Mouse (Mus musculus) embryonic fibroblast, embryonic 13.5 days (primary cell): ENCODE measurements around the gene Cd300ld5. TPM values are rescaled to one million over a fixed set of nuclear protein-coding genes. Genes with fewer than 3 reads are reported as not detected.
A peak's percentile ranks its signal among the peaks of the same experiment; 100 is the strongest.
"Not testable (repeated sequence)": the region's sequence is repeated elsewhere in the genome, so short reads cannot be mapped to it uniquely, and the experiment has no call there.

Experiments
- H3K27ac ChIP-seq: 2 replicates; pipeline ENCODE4 v1.5.1; 2012; ENCODE audit warnings: low read length, control low read depth, inconsistent platforms; ENCODE audit not compliant: insufficient read depth
- H3K4me1 ChIP-seq: 2 replicates; pipeline ENCODE4 v1.6.1; 2011; ENCODE audit warnings: low read length; ENCODE audit not compliant: control insufficient read depth, insufficient read depth
- H3K4me3 ChIP-seq: 2 replicates; pipeline ENCODE4 v1.5.1; 2011; ENCODE audit warnings: mild to moderate bottlenecking, control low read depth, low read length; ENCODE audit not compliant: insufficient read depth
- CTCF ChIP-seq: IDR thresholded peaks from 2 replicates; pipeline ENCODE4 v1.5.1; 2011; ENCODE audit warnings: mild to moderate bottlenecking, control low read depth, low read length, moderate library complexity, borderline replicate concordance; ENCODE audit not compliant: insufficient read depth
- POLR2A ChIP-seq: IDR thresholded peaks from 2 replicates; pipeline ENCODE4 v1.6.1; 2011; ENCODE audit warnings: low read depth, mild to moderate bottlenecking, control low read depth, low read length, moderate library complexity
- polyA plus RNA-seq: library from polyadenylated mRNA; stranded (reverse); fragments of >200 nt; gene quantifications from 2 replicates; pipeline ENCODE4 v1.2.4, GENCODE M21; 2011; ENCODE audit warnings: low read depth; ENCODE audit not compliant: missing spikeins, insufficient read length

Gene Cd300ld5
- polyA plus RNA-seq = not detected in 2 replicates

DNA sequence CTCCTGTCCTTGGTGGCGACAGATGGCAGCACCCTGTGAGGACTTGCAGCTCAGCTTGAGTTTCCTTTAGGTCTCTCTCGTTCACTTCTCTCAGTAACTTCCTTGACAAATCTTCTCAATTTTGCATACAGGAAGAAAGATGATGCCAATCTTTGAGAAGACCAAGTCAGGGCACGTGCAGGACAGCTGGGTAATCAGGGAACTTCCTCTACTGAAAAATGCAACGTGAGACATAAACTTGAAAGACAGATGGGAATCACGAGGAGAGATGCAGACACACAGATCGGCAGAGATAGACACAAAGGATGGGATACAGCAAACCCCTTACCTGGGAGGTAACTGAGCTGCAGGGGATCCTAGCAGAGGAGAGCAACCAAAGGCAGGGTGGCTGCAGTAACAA lies at the start of gene Cd300ld5:
Gene Cd300ld5, minus strand, starts transcription at position 101 of the 400 bp plus-strand sequence.
- H3K4me3 ChIP-seq, H3K27ac ChIP-seq: not testable (repeated sequence)

DNA sequence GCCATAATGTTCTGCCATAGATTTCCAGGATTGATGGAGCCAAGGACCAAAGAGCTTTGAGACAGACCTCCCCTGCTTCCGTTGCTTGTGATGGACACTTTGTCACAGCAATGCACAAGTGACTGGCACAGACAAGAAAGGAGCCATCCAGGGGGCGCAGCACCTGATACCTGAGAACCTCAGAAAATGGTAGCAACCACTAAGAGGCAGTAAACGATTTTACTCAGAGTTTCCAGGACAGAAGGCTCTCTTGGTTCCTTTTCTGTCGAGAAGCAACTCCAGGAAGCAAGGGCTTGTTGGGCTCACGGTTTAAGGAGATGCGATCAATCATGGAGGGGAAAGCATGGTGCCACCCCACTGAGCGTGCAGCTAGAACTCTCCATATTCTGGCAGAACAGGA lies 48.6 kb upstream of the Cd300ld5 start:
- no peaks in the 10 kb centered on the region for H3K4me1 ChIP-seq
- TF ChIP-seq POLR2A = no peak
- no peak for TF ChIP-seq CTCF
- no peak overlapping the region for H3K27ac ChIP-seq
- no peak overlapping the region for H3K4me3 ChIP-seq

More for the DNA sequence above, at the start of gene Cd300ld5:
- not testable (repeated sequence) for H3K4me1 ChIP-seq

DNA sequence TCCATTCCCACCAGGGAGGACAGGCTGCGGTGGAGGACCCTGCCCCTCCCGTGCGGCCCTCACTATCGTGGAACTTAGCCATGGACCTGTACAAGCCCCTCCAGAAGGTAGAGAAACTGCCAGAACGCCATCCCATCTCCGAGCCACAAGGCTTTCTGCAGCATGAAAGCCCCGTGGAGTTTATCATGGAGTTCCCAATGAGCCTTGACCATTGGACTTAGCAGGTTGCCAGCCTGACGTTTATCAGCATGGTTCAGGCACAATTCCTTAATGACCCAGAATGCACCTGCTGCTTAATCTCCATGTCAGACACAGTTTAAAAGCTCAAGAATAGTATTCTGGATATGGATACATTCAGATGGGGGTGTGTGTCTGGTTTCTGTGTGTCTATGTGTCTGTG lies 47.5 kb upstream of the Cd300ld5 start:
- Histone ChIP-seq H3K27ac (no peak overlapping the region), H3K4me1 (no peaks in the 10 kb centered on the region), H3K4me3 (no peak overlapping the region)
- TF ChIP-seq CTCF = no peak
- TF ChIP-seq POLR2A = no peak

DNA sequence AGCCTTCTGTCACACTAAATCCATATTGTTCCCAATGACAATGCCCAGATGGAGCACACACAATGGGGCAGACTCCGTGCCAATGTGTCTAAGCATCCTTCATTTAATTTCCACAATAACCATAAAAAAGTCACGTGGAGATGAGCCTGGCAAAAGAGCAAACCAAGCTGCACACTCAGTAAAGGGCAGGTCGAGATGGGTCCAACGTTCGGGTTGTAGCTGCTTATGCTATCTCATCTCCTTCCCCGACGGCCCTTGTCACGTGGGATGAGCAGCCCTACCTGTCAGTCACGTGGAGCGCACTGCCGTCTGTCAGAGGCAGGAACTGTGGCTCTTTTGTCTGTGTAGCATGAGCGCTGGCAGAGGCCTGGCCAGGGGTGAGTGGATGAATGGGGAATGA lies 47.0 kb upstream of the Cd300ld5 start:
- Histone ChIP-seq H3K27ac (no peak overlapping the region), H3K4me1 (no peaks in the 10 kb centered on the region), H3K4me3 (no peak overlapping the region)
- TF ChIP-seq POLR2A (no peak), CTCF (no peak)

DNA sequence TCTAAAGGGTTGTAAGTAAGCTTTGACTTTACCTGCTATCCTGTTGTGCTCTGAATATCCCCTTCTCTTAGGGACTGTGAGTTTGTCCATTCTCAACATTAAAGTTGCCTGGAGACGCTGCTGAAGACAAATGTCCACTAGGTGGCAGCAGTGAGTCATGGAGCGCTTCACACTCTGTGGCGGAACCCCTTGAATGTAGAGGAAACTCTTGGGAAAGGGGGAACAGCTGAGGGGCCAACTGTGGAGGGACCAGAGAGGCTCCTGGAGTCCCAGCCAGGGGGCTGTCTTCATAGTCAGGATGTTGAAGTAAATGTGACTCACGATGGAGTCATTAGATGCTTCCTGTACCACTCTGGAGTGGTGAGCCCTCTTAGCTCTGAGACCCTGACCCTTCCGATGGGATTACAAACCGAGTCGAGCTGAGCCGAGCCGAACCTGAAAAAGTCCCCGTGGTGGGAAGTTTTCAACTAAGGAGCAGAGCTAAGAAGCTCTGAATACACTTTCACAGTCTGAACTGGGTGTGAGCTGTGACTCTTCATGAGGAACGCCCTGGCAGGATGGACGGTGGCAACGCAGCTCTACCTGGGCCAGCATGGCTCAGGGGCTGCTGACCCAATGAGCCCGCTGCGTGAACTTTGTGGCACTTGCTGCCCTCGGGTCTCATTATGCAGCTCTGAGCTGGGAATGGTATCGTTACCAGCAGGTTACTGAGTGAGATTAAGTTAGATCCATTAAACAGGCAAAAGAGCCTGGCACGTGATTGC lies 46.0 kb upstream of the Cd300ld5 start:
- no peak overlapping the region for H3K27ac ChIP-seq
- H3K4me1 ChIP-seq = no peaks in the 10 kb centered on the region

DNA sequence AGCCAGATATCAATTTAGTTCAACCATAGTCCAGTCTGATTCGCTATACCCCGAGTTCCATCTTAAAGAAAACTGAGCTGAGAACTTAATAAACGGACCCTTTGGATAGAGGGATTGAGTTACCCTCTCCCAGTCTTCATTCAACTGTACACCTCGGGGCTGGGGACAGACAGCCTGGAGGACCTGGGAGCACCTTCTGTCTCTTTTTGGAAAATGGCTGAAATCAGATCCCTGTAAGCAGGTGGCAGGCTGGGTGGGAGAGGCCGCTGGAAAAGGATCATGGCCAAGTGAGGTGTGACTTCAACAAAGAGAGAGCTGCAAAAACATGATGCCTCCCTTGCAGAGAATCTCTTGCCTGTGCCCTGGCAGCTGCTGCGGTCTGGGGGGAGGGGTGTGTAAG lies 44.6 kb upstream of the Cd300ld5 start:
- TF ChIP-seq CTCF (no peak), POLR2A (no peak)
- Histone ChIP-seq H3K27ac (no peak overlapping the region), H3K4me3 (no peak overlapping the region), H3K4me1 (no peaks in the 10 kb centered on the region)

More for the DNA sequence above, 46.0 kb upstream of the Cd300ld5 start:
- TF ChIP-seq POLR2A (no peak), CTCF (peak; percentile 71; the same call in 1 of the 2 replicates)
- no peak overlapping the region for H3K4me3 ChIP-seq

DNA sequence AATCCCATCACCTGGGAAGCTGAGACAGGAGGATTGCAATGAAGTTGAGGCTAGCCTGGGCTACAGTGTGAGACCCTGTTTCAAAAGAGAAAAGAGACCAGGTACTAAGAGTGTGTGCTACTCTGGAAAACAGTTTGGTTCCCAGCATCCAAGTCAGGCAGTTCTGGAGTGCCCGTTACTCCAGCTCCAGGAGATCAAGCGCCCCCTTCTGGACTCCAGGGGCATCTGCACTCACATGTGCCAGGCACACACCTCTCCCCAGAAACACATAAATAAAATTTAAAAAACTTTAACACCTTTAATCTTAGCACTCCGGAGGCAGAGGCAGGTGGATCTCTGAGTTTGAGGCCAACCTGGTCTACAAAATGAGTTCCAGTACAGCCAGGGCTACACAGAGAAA lies 43.8 kb upstream of the Cd300ld5 start:
- no peak for TF ChIP-seq CTCF
- TF ChIP-seq POLR2A = no peak
- H3K27ac ChIP-seq = no peak overlapping the region
- no peaks in the 10 kb centered on the region for H3K4me1 ChIP-seq
- no peak overlapping the region for H3K4me3 ChIP-seq

DNA sequence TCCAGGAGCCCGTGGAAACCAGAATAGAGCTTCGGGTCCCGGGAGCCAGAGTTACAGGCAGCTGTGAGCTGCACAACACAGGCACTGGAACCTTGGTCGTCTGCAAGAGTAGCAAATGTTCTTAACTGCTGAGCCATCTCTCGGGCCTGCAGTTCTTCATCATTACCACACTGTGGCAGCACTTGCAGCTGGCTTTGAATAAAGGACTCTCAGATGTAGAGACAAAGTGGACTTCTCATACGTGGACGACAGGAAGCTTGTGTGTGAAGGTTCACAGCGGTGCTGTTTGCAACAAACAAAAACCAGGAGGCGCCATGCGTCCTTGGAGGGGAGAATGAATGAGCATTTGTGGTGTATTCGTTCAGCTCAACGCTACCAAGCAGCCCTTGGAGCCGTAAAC lies 43.3 kb upstream of the Cd300ld5 start:
- peak; percentile 32; the same call in 1 of the 2 replicates for TF ChIP-seq CTCF
- no peak for TF ChIP-seq POLR2A
- no peaks in the 10 kb centered on the region for H3K4me1 ChIP-seq

DNA sequence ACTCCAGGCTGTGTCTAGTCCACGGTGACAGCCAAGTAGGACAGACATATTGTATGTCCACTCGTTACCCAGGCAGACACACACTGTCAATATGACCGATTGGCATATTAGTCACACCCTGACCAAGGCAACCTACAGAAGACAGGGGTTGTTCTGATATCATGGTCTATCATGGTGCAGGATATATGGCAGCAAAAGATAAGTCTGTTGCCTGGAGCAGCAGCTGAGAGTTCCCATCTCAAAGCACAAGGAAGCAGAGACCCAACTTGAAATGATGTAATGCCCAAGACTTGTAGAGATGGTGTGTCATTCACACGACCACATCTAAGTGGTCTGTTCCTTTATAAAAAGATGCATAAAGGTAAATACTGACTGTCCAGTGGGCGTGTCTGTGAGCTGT lies 41.1 kb upstream of the Cd300ld5 start:
- no peak overlapping the region for H3K4me3 ChIP-seq
- H3K4me1 ChIP-seq = no peaks in the 10 kb centered on the region
- TF ChIP-seq CTCF (no peak), POLR2A (no peak)
- no peak overlapping the region for H3K27ac ChIP-seq

More for the DNA sequence above, 43.3 kb upstream of the Cd300ld5 start:
- H3K4me3 ChIP-seq = no peak overlapping the region
- H3K27ac ChIP-seq = no peak overlapping the region

DNA sequence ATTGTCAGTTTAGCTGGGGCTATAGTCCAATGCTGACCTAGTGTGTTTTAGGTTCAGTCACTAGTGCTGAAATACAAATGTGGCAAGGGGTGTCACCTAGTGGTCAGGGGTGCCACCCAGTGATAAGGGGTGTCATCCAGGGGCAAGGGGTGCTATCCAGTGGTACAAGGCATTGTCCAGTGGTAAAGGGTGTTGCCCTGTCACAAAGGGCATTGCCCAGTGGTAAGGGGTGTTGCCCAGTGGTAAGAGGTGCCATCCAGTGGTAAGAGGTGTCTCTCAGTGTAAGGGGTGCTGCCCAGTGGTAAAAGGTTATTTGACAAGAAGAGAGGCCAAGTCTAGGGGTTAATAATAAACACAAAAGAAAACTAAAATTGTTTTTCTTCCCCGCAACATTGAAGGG lies 39.9 kb upstream of the Cd300ld5 start:
- Histone ChIP-seq H3K4me1 (no peaks in the 10 kb centered on the region), H3K27ac (no peak overlapping the region), H3K4me3 (no peak overlapping the region)
- TF ChIP-seq CTCF = no peak
- TF ChIP-seq POLR2A = no peak
